Mouse (Mus musculus) testis, adult 2 months (tissue): ENCODE measurements around the gene Rab6a. TPM values are rescaled to one million over a fixed set of nuclear protein-coding genes. Genes with fewer than 3 reads are reported as not detected.
"Not testable (repeated sequence)": the region's sequence is repeated elsewhere in the genome, so short reads cannot be mapped to it uniquely, and the experiment has no call there.

Experiments
- H3K27ac ChIP-seq: fragments of 200-500 bp; 2 replicates; pipeline ENCODE4 v1.5.1; 2012; ENCODE audit warnings: low read depth, low read length; ENCODE audit not compliant: control insufficient read depth, insufficient read depth
- H3K27me3 ChIP-seq: fragments of 200-500 bp; 2 replicates; pipeline ENCODE4 v1.6.1; 2012; ENCODE audit warnings: mild to moderate bottlenecking, low read length, moderate library complexity; ENCODE audit not compliant: control insufficient read depth, insufficient read depth
- H3K36me3 ChIP-seq: fragments of 200-500 bp; 2 replicates; pipeline ENCODE4 v1.6.1; 2012; ENCODE audit warnings: mild to moderate bottlenecking, low read length; ENCODE audit not compliant: control insufficient read depth, insufficient read depth
- H3K4me1 ChIP-seq: fragments of 200-500 bp; 2 replicates; pipeline ENCODE4 v1.6.1; 2012; ENCODE audit warnings: low read length; ENCODE audit not compliant: control insufficient read depth, insufficient read depth
- H3K4me3 ChIP-seq: fragments of 200-500 bp; 2 replicates; pipeline ENCODE4 v1.5.1; 2012; ENCODE audit warnings: low read depth, mild to moderate bottlenecking, low read length, moderate library complexity, mixed read lengths; ENCODE audit not compliant: control insufficient read depth
- CTCF ChIP-seq: fragments of 200-500 bp; IDR thresholded peaks from 2 replicates; pipeline ENCODE4 v1.5.1; 2012; ENCODE audit warnings: low read depth, mild to moderate bottlenecking, inconsistent platforms, low read length, moderate library complexity; ENCODE audit not compliant: control insufficient read depth, insufficient read depth, insufficient replicate concordance
- POLR2A ChIP-seq: fragments of 200-500 bp; IDR thresholded peaks from 2 replicates; pipeline ENCODE4 v1.6.1; 2012; ENCODE audit warnings: low read depth, mild to moderate bottlenecking, inconsistent platforms, low read length, moderate library complexity; ENCODE audit not compliant: control insufficient read depth
- polyA plus RNA-seq: library from polyadenylated mRNA; depleted of rRNA; stranded (reverse); fragments of >200 nt; gene quantifications from 2 replicates; pipeline ENCODE4 v1.2.3, GENCODE M21; 2012; rRNA removed

The Rab6a gene
- 17.1 and 17.2 TPM in 2 replicates for polyA plus RNA-seq

DNA sequence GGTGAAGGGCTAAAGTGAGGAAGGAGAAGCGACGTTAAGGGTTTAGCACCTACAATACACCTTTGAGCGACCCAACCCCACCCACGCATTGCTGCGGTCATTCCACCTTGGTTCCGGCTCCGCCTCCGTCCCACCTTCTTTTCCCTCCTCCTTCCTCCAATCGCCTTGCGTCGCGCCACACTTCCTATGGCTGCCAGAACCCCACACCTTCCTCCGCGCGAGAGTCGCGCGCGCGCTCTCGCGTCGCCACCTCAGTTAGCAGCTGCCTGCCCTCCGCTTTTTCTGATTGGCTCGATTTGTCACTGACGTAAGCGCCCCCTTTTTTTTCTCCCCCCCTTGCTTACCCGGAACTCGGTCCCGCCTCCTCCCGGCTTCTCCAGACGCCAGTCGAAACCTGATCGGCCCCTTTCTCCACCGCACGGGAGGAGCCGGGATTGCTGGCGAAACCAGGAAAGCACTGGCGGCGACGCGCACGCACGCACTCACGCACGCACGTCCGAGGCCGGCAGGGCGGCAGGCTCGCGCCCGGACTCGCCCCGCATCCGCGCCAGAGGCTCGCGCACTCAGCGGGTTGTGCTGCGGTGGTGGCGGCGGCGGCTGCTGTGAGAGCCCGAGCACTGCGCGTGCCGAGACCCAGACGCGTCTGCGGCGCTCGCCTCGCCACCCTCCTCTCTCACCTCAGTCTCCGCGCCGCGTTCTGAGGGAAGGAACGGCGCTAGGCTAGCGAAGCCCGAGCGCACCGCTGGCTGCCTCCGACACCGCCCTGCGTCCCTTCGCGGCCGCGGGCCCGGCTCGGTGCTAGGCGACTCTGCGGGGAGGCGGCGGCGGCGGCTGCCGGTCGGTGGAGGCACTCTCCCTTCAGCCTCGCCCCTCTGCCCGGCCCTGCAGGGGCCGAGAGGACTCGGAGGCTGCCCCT, at the start of gene Rab6a:
Gene Rab6a, plus strand, starts transcription at position 197 of the 916 bp plus-strand sequence.
- TF ChIP-seq CTCF (no peak), POLR2A (peak; percentile 74)
- Histone ChIP-seq H3K27me3 (no peaks in the 10 kb centered on the region), H3K4me3 (peak within 1 kb of the TSS; percentile 94)

DNA sequence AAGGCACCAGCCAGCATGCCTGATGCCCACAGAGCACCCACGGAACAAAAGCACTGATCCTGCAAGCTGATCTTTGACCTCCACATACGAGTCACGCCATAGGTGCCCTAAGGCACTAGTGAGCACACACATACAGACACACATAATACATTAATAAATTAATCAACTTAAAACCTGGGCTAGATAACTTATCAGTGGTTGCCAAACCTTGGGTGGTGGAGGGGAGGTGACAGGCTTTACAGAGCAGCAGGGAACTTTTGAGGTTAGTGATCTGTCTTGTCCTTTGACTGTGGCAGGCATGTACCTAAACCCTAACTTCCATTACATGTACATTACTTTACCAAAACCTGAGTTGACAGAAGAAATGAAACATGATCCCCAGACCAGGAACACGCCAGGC, 47.9 kb upstream of the Rab6a start:
- Histone ChIP-seq H3K36me3 (no peaks in the 10 kb centered on the region), H3K27ac (no peak overlapping the region), H3K4me1 (no peaks in the 10 kb centered on the region), H3K27me3 (no peaks in the 10 kb centered on the region), H3K4me3 (no peak overlapping the region)
- TF ChIP-seq CTCF, result no peak
- no peak for TF ChIP-seq POLR2A

More for the DNA sequence above, at the start of gene Rab6a:
- H3K4me1 ChIP-seq, result no peaks in the 10 kb centered on the region
- H3K36me3 ChIP-seq, result no peaks in the 10 kb centered on the region
- H3K27ac ChIP-seq, result peak within 1 kb of the TSS; percentile 95

DNA sequence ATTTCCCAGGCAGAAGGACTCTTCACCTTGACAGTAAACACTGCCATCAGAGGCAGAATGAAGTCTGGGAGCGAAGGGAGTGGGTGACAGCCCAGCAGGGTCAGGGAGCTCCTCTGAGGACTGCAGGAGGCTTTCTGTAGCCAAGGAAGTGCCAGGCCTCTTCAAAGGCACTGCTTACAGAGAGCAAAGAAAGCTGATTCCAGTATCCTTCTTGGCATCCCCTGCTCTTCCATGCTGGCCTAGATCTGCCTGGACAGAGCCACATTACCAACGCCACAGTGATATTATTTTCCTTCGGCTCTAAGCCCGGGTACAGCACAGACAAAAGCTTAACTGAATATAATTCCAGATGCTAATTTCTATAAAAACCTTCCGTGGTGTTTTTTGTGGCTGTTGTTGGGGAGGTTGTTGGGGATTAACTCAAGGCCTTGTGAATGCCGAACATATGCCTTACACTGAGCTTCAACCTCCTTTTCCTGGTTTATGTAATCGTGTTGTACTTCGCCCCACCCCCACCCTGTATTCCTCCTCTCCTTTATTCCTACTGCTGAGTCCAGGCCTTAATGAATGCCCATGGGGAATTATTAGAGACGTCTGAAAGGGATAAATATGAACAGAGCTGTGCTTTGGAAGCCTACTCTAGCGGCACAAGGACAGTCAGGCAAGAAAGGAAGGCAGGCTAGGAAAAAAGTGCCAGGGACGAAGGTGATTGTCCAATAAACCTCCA, 45.2 kb upstream of the Rab6a start:
- H3K36me3 ChIP-seq, result no peaks in the 10 kb centered on the region
- H3K4me1 ChIP-seq, result no peaks in the 10 kb centered on the region
- no peaks in the 10 kb centered on the region for H3K27me3 ChIP-seq
- TF ChIP-seq CTCF (no peak), POLR2A (no peak)
- no peak overlapping the region for H3K27ac ChIP-seq
- no peak overlapping the region for H3K4me3 ChIP-seq

DNA sequence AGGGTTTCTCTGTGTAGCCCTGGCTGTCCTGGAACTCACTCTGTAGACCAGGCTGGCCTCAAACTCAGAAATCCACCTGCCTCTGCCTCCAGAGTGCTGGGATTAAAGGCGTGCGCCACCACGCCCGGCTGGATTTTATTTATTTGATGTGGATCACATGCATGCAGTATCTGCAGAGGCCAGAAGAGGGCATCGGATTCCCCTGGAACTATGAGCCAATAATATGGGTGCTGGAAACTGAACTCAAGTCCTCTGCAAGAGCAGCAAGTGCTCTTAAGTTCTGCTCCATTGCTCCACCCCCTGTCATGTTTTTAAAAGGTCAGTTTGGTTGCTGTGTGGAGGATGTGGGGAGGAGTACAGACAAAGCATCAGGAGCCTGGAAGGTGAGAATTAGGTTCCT, 40.0 kb upstream of the Rab6a start:
- H3K36me3 ChIP-seq, H3K4me1 ChIP-seq, H3K4me3 ChIP-seq, H3K27ac ChIP-seq, H3K27me3 ChIP-seq: not testable (repeated sequence)

DNA sequence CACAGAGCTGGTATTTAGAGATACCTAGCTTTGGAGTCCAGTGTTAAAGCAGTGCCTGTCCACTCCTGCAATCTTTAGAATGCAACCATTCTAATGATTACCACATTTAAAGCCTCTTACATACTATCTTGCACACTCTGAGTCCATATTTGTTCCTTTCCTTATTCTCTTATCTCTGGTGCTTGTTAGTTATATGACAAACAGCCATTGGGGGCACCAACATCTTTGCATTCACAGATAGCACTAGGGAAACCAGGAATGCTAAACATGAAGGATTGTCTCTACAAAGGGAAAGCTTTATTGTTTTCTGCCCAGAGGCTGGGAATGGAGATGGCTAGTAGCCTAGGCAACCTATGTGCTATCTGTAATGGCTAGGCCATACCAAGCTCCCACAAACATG, 37.3 kb upstream of the Rab6a start:
- no peak overlapping the region for H3K4me3 ChIP-seq
- H3K4me1 ChIP-seq, result no peaks in the 10 kb centered on the region
- TF ChIP-seq POLR2A (no peak), CTCF (no peak)
- H3K36me3 ChIP-seq, result no peaks in the 10 kb centered on the region
- no peak overlapping the region for H3K27ac ChIP-seq
- H3K27me3 ChIP-seq, result no peaks in the 10 kb centered on the region

DNA sequence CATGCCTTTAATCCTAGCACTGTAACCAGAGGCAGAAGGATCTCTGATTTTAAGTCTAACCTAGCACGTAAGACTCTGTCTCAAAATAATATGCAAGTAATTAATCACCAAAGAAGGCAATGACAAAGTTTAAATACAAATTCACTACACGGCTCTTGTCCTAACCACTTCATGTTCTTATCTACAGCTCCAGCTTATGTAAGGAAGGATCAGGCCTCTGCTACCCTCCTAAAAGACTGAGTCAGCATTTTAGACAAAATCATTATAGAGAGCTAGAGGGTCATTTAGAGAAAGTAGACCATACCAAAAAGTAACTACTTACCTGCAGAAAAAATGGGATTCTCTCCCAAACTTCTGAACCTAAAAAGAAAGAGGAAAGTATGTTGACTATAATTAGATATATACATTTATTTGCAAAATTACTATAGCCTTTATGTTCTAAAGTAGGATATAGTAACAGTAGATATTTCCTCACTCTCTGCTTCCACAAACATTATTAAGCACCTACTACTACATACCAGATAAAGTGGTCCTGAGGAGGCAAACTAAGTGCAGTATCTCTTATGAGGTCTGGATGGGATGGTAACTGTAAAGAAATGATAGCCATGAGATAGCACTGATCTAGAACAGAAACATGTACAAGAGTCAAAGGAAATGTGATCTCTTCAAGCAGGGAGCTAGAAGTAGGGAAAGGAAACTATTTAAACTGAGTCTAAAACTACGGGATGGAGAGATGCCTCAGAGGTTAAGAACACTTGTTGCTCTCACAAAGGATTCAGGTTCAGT, 36.1 kb upstream of the Rab6a start:
- H3K36me3 ChIP-seq, result no peaks in the 10 kb centered on the region

DNA sequence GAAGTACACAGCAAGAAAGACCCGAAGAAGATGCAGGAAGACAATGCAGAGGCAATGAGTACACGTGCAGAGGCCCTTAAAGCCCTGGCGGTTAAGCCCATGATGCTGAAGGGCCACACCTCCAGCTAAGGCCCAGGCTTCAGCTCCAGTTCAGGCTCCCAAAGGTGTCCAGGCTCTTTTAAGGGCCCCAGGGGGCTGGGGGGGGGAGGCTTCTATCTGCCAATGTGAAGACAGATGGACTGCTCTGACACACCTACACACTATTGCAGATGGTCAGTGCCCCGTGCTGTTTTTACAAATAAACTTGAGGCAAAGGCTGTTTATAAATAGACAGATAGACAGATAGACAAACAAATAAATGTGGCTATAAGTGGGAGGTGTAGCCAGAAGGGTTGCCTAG, 35.1 kb upstream of the Rab6a start:
- H3K27ac ChIP-seq, result no peak overlapping the region
- TF ChIP-seq CTCF (no peak), POLR2A (no peak)
- no peaks in the 10 kb centered on the region for H3K4me1 ChIP-seq
- H3K27me3 ChIP-seq, result no peaks in the 10 kb centered on the region
- no peaks in the 10 kb centered on the region for H3K36me3 ChIP-seq
- H3K4me3 ChIP-seq, result no peak overlapping the region

More for the DNA sequence above, 36.1 kb upstream of the Rab6a start:
- Histone ChIP-seq H3K27me3 (no peaks in the 10 kb centered on the region), H3K27ac (no peak overlapping the region), H3K4me3 (no peak overlapping the region), H3K4me1 (no peaks in the 10 kb centered on the region)
- TF ChIP-seq CTCF, result no peak
- TF ChIP-seq POLR2A, result no peak
